Mouse (Mus musculus) lung, adult 2 months (tissue): ENCODE results near the gene Ddr2.

Source experiments
- CTCF ChIP-seq: fragments of 200-500 bp; IDR thresholded peaks from 2 replicates; pipeline ENCODE4 v1.5.1; 2011; ENCODE audit warnings: mild to moderate bottlenecking, low read length, control low read depth; ENCODE audit not compliant: insufficient read depth
- POLR2A ChIP-seq: fragments of 200-500 bp; IDR thresholded peaks from 2 replicates; pipeline ENCODE4 v1.6.1; 2011; ENCODE audit warnings: low read depth, mild to moderate bottlenecking, control low read depth, low read length, borderline replicate concordance; ENCODE audit errors: extremely low read depth

- TF ChIP-seq CTCF = no peak
- TF ChIP-seq POLR2A = no peak
Observed at GRCm38 (mm10) chr1:170111651-170112226, 1.2 kb upstream of the Ddr2 start.
